Mouse (Mus musculus): ENCODE results near the gene Pkp3. TPM values are rescaled to one million over a fixed set of nuclear protein-coding genes. Genes with fewer than 3 reads are reported as not detected.

Pkp3 gene
- total RNA-seq, 1 experiment from 2014 or later = 0.96 TPM

- DNase-seq = no peak
Measured at GRCm38 (mm10) chr7:141057541-141057940, 20.5 kb upstream of the Pkp3 start.

- DNase-seq = no peak
Measured at GRCm38 (mm10) chr7:141058601-141059341, 19.2 kb upstream of the Pkp3 start.

GRCm38 (mm10) chr7:141059929-141060328, 18.1 kb upstream of the Pkp3 start:
- DNase-seq = no peak

GRCm38 (mm10) chr7:141060426-141061242, 17.4 kb upstream of the Pkp3 start, which contains the start of gene B4galnt4:
TSS of gene B4galnt4 (plus strand) at chr7:141061104.
- peak; percentile 80 for DNase-seq

- no peak for DNase-seq
Measured at GRCm38 (mm10) chr7:141061269-141061692, 16.7 kb upstream of the Pkp3 start.

- DNase-seq = no peak
Measured at GRCm38 (mm10) chr7:141062525-141062924, 15.5 kb upstream of the Pkp3 start.

GRCm38 (mm10) chr7:141063353-141063752, 14.7 kb upstream of the Pkp3 start:
- DNase-seq = no peak

GRCm38 (mm10) chr7:141064175-141064574, 13.8 kb upstream of the Pkp3 start:
- DNase-seq = peak; percentile 2

- DNase-seq = no peak
Measured at GRCm38 (mm10) chr7:141064576-141064975, 13.4 kb upstream of the Pkp3 start.

GRCm38 (mm10) chr7:141068351-141068750, 9.7 kb upstream of the Pkp3 start:
- DNase-seq = no peak

- peak; percentile 83 for DNase-seq
Measured at GRCm38 (mm10) chr7:141070058-141070862, 7.8 kb upstream of the Pkp3 start.

- DNase-seq = peak; percentile 45
Measured at GRCm38 (mm10) chr7:141072017-141072745, 5.8 kb upstream of the Pkp3 start.

- no peak for DNase-seq
Measured at GRCm38 (mm10) chr7:141073782-141074181, 4.2 kb upstream of the Pkp3 start.

GRCm38 (mm10) chr7:141078876-141079275, 858 bp downstream of the Pkp3 start:
- DNase-seq = no peak

GRCm38 (mm10) chr7:141079481-141080449, 1.7 kb downstream of the Pkp3 start:
- no peak for DNase-seq

- peak; percentile 48 for DNase-seq
Measured at GRCm38 (mm10) chr7:141087894-141088293, 9.9 kb downstream of the Pkp3 start.

- no peak for DNase-seq
Measured at GRCm38 (mm10) chr7:141088473-141088872, 10.5 kb downstream of the Pkp3 start.

- DNase-seq = peak; percentile 55
Measured at GRCm38 (mm10) chr7:141090228-141090627, 12.2 kb downstream of the Pkp3 start.

GRCm38 (mm10) chr7:141092051-141092735, 14.2 kb downstream of the Pkp3 start:
- DNase-seq = peak; percentile 94

- no peak for DNase-seq
Measured at GRCm38 (mm10) chr7:141093950-141094349, 15.9 kb downstream of the Pkp3 start.
